Mouse (Mus musculus) lung, embryonic 16.5 days (tissue): Measurements from ENCODE around the gene Wdr4. TPM values are rescaled to one million over a fixed set of nuclear protein-coding genes. Genes with fewer than 3 reads are reported as not detected.
"Not testable (repeated sequence)": the region's sequence is repeated elsewhere in the genome, so short reads cannot be mapped to it uniquely, and the experiment has no call there.

Experiments
- ATAC-seq: fragments of 200-750 bp; cut with Nextera tagmentation; 2 replicates; pipeline ENCODE4 v1.8.0; 2017; ENCODE audit warnings: low read depth, mild to moderate bottlenecking, moderate library complexity
- H3K27ac ChIP-seq: fragments of 300-500 bp; sonication (generic); 2 replicates; pipeline ENCODE4 v1.5.1; 2014; ENCODE audit warnings: mild to moderate bottlenecking, control low read depth, low read length
- H3K27me3 ChIP-seq: fragments of 300-500 bp; sonication (generic); 2 replicates; pipeline ENCODE4 v1.6.1; 2014; ENCODE audit warnings: low read depth, low read length, mixed read lengths; ENCODE audit not compliant: control insufficient read depth, insufficient read depth
- H3K36me3 ChIP-seq: fragments of 300-500 bp; sonication (generic); 2 replicates; pipeline ENCODE4 v1.6.1; 2014; ENCODE audit warnings: low read length; ENCODE audit not compliant: control insufficient read depth, insufficient read depth
- H3K4me1 ChIP-seq: fragments of 300-500 bp; sonication (generic); replicated peaks from 2 replicates; pipeline ENCODE4 v1.6.1; 2014; ENCODE audit warnings: low read length, mixed read lengths; ENCODE audit not compliant: control insufficient read depth, insufficient read depth
- H3K4me2 ChIP-seq: fragments of 300-500 bp; sonication (generic); 2 replicates; pipeline ENCODE4 v1.6.1; 2014; ENCODE audit warnings: low read depth, low read length, control low read depth
- H3K4me3 ChIP-seq: fragments of 300-500 bp; sonication (generic); 2 replicates; pipeline ENCODE4 v1.5.1; 2014; ENCODE audit warnings: mild to moderate bottlenecking, low read length, control low read depth
- H3K9ac ChIP-seq: fragments of 300-500 bp; sonication (generic); 2 replicates; pipeline ENCODE4 v1.6.1; 2014; ENCODE audit warnings: low read length, control low read depth
- H3K9me3 ChIP-seq: fragments of 300-500 bp; sonication (generic); 2 replicates; pipeline ENCODE4 v1.6.1; 2016; ENCODE audit warnings: low read length; ENCODE audit not compliant: control insufficient read depth
- WGBS: fragments of 180-500 bp; shearing (Covaris S2); extraction: QIAGEN DNeasy Blood & Tissue Kit; methylation state at CpG from one replicate; pipeline ENCODE4 v1.1.7; 2014; 5-methylcytosine and 5-hydroxymethylcytosine counted together
- polyA plus RNA-seq: library from polyadenylated mRNA; unstranded; fragments of >200 nt; fragmentation: Nextera tagmentation; extraction: Ambion mirVana; gene quantifications from 2 replicates; pipeline ENCODE4 v1.2.1, GENCODE M21; 2015

Gene Wdr4
- polyA plus RNA-seq, 1 experiment from 2014 or later = 28.6 TPM

- H3K9ac ChIP-seq = peak overlapping the region; percentile 21
- H3K4me2 ChIP-seq = 0 out of 2 replicates have a peak overlapping the region, but pooled peaks have one; percentile 9
- H3K27me3 ChIP-seq = no peaks in the 10 kb centered on the region
- ATAC-seq = peak; percentile 93
- no peaks in the 10 kb centered on the region for H3K36me3 ChIP-seq
- no peaks in the 10 kb centered on the region for H3K9me3 ChIP-seq
- WGBS = 36% methylated on average over 11 of the region's 11 CpGs
- H3K4me1 ChIP-seq = peaks cover 15% of the 10 kb centered on the region
- H3K4me3 ChIP-seq = no peak overlapping the region
- peak overlapping the region; percentile 25 for H3K27ac ChIP-seq
These were observed 37.5 kb upstream of the Wdr4 start for GRCm38 (mm10) chr17:31557124-31557880.

GRCm38 (mm10) chr17:31556253-31556652 lies 36.5 kb upstream of the Wdr4 start:
- no peak for ATAC-seq
- no peak overlapping the region for H3K4me3 ChIP-seq
- no peaks in the 10 kb centered on the region for H3K27me3 ChIP-seq
- no peaks in the 10 kb centered on the region for H3K9me3 ChIP-seq
- peaks cover 15% of the 10 kb centered on the region for H3K4me1 ChIP-seq
- no peak overlapping the region for H3K4me2 ChIP-seq
- no peak overlapping the region for H3K27ac ChIP-seq
- H3K9ac ChIP-seq = no peak overlapping the region
- no peaks in the 10 kb centered on the region for H3K36me3 ChIP-seq
- 55% methylated on average over 4 of the region's 4 CpGs for WGBS

- H3K27ac ChIP-seq, H3K9ac ChIP-seq, H3K27me3 ChIP-seq, H3K4me3 ChIP-seq, H3K4me1 ChIP-seq, H3K9me3 ChIP-seq, H3K4me2 ChIP-seq, H3K36me3 ChIP-seq, ATAC-seq: not testable (repeated sequence)
- 95% methylated on average over 23 of the region's 23 CpGs for WGBS
These were observed 32.8 kb upstream of the Wdr4 start for GRCm38 (mm10) chr17:31552601-31553000.

GRCm38 (mm10) chr17:31549389-31549788 lies 29.6 kb upstream of the Wdr4 start:
- Histone ChIP-seq H3K36me3 (no peaks in the 10 kb centered on the region), H3K9ac (no peak overlapping the region), H3K27me3 (no peaks in the 10 kb centered on the region), H3K4me1 (no peaks in the 10 kb centered on the region), H3K4me2 (no peak overlapping the region), H3K4me3 (no peak overlapping the region), H3K27ac (no peak overlapping the region), H3K9me3 (no peaks in the 10 kb centered on the region)
- no peak for ATAC-seq
- 44% methylated on average over 8 of the region's 8 CpGs for WGBS

GRCm38 (mm10) chr17:31547974-31548373 lies 28.2 kb upstream of the Wdr4 start:
- Histone ChIP-seq H3K27me3 (no peaks in the 10 kb centered on the region), H3K36me3 (no peaks in the 10 kb centered on the region), H3K9ac (no peak overlapping the region), H3K4me1 (peaks cover 12% of the 10 kb centered on the region), H3K4me2 (no peak overlapping the region), H3K4me3 (no peak overlapping the region), H3K27ac (no peak overlapping the region), H3K9me3 (no peaks in the 10 kb centered on the region)
- 55% methylated on average over 3 of the region's 3 CpGs for WGBS
- no peak for ATAC-seq

- Histone ChIP-seq H3K9me3 (no peaks in the 10 kb centered on the region), H3K9ac (no peak overlapping the region), H3K27ac (no peak overlapping the region), H3K4me1 (peaks cover 14% of the 10 kb centered on the region), H3K4me3 (no peak overlapping the region), H3K4me2 (no peak overlapping the region), H3K27me3 (no peaks in the 10 kb centered on the region), H3K36me3 (no peaks in the 10 kb centered on the region)
- no peak for ATAC-seq
- WGBS = 78% methylated on average over 9 of the region's 9 CpGs
These were observed 26.8 kb upstream of the Wdr4 start for GRCm38 (mm10) chr17:31546444-31547196.

- no peaks in the 10 kb centered on the region for H3K36me3 ChIP-seq
- H3K27me3 ChIP-seq = no peaks in the 10 kb centered on the region
- peak; percentile 51; the same call in 1 of the 2 replicates for ATAC-seq
- no peaks in the 10 kb centered on the region for H3K9me3 ChIP-seq
- H3K4me1 ChIP-seq = peaks cover 17% of the 10 kb centered on the region
- peak overlapping the region; percentile 27; the same call in 1 of the 2 replicates for H3K27ac ChIP-seq
- 19% methylated on average over 6 of the region's 6 CpGs for whole genome bisulfite sequencing
- no peak overlapping the region for H3K4me2 ChIP-seq
- H3K4me3 ChIP-seq = no peak overlapping the region
- H3K9ac ChIP-seq = no peak overlapping the region
These were observed 23.8 kb upstream of the Wdr4 start for GRCm38 (mm10) chr17:31543574-31543973.

- peak; percentile 36; the same call in 1 of the 2 replicates for ATAC-seq
- Histone ChIP-seq H3K9ac (no peak overlapping the region), H3K27ac (peak overlapping the region; percentile 19), H3K4me2 (no peak overlapping the region), H3K4me3 (no peak overlapping the region), H3K27me3 (no peaks in the 10 kb centered on the region), H3K36me3 (no peaks in the 10 kb centered on the region), H3K4me1 (peaks cover 17% of the 10 kb centered on the region), H3K9me3 (no peaks in the 10 kb centered on the region)
- 32% methylated on average over 6 of the region's 6 CpGs for WGBS
These were observed 21.7 kb upstream of the Wdr4 start for GRCm38 (mm10) chr17:31541460-31541831.

- WGBS = 48% methylated on average over 4 of the region's 4 CpGs
- H3K4me3 ChIP-seq = no peak overlapping the region
- H3K27me3 ChIP-seq = no peaks in the 10 kb centered on the region
- peak overlapping the region; percentile 19 for H3K27ac ChIP-seq
- no peak overlapping the region for H3K4me2 ChIP-seq
- H3K36me3 ChIP-seq = no peaks in the 10 kb centered on the region
- H3K9me3 ChIP-seq = no peaks in the 10 kb centered on the region
- ATAC-seq = no peak
- H3K4me1 ChIP-seq = peaks cover 19% of the 10 kb centered on the region
- H3K9ac ChIP-seq = no peak overlapping the region
These were observed 21.2 kb upstream of the Wdr4 start for GRCm38 (mm10) chr17:31540809-31541459.
